Mouse (Mus musculus) midbrain, embryonic 12.5 days (tissue): ENCODE results near the gene Piwil4. TPM values are rescaled to one million over a fixed set of nuclear protein-coding genes. Genes with fewer than 3 reads are reported as not detected.

Experiments
- ATAC-seq: fragments of 200-750 bp; cut with Nextera tagmentation; 2 replicates; pipeline ENCODE4 v1.8.0; 2017; ENCODE audit warnings: low read depth, moderate TSS enrichment, moderate library complexity; ENCODE audit not compliant: low FRiP score
- H3K27ac ChIP-seq: fragments of 300-500 bp; sonication (generic); replicated peaks from 2 replicates; pipeline ENCODE4 v1.5.1; 2016; ENCODE audit warnings: mild to moderate bottlenecking
- H3K27me3 ChIP-seq: fragments of 300-500 bp; sonication (generic); 2 replicates; pipeline ENCODE4 v1.6.1; 2016; ENCODE audit warnings: mild to moderate bottlenecking
- H3K36me3 ChIP-seq: fragments of 300-500 bp; sonication (generic); 2 replicates; pipeline ENCODE4 v1.6.1; 2016
- H3K4me1 ChIP-seq: fragments of 300-500 bp; sonication (generic); 2 replicates; pipeline ENCODE4 v1.6.1; 2016
- H3K4me2 ChIP-seq: fragments of 300-500 bp; sonication (generic); replicated peaks from 2 replicates; pipeline ENCODE4 v1.6.1; 2016; ENCODE audit warnings: mild to moderate bottlenecking, moderate library complexity
- H3K4me3 ChIP-seq: fragments of 300-500 bp; sonication (generic); 2 replicates; pipeline ENCODE4 v1.5.1; 2016; ENCODE audit warnings: mild to moderate bottlenecking
- H3K9ac ChIP-seq: fragments of 300-500 bp; sonication (generic); replicated peaks from 2 replicates; pipeline ENCODE4 v1.6.1; 2016; ENCODE audit warnings: mild to moderate bottlenecking, moderate library complexity
- H3K9me3 ChIP-seq: fragments of 300-500 bp; sonication (generic); 2 replicates; pipeline ENCODE4 v1.6.1; 2016; ENCODE audit warnings: mild to moderate bottlenecking
- WGBS: fragments of 180-500 bp; shearing (Covaris S2); methylation state at CpG from one replicate; pipeline ENCODE4 v1.1.7; 2016; 5-methylcytosine and 5-hydroxymethylcytosine counted together
- polyA plus RNA-seq: library from polyadenylated mRNA; unstranded; fragments of >200 nt; fragmentation: Nextera tagmentation; extraction: Ambion mirVana; gene quantifications from 2 replicates; pipeline ENCODE4 v1.2.1, GENCODE M21; 2016

Gene Piwil4
- polyA plus RNA-seq, 1 experiment from 2014 or later, result 0.06 TPM

DNA sequence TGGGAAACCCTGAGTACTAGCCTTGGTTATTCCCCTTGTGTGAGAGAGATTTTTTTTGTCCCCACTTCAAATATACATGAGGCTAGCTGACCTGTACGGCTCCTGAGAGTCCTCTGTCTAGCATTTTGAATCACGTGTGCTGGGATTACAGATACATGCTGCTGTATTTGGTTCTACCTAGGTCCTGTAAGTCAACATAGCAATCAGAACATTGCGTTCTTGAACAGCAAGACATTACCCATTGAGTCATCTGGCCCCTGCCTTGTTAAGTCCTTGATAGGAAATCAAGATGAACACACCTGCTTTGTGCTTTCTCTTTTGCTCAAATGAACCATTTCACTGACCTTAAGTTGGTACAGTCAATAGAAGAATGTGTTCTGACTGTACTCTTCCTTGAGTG is 13.9 kb upstream of the Piwil4 start:
- Histone ChIP-seq H3K9ac (no peak overlapping the region), H3K4me2 (no peak overlapping the region), H3K9me3 (no peaks in the 10 kb centered on the region), H3K4me3 (no peak overlapping the region), H3K4me1 (peaks cover 14% of the 10 kb centered on the region), H3K27me3 (peaks cover 37% of the 10 kb centered on the region), H3K36me3 (no peaks in the 10 kb centered on the region), H3K27ac (no peak overlapping the region)
- WGBS, result 83% methylated on average over 3 of the region's 3 CpGs
- ATAC-seq, result no peak

DNA sequence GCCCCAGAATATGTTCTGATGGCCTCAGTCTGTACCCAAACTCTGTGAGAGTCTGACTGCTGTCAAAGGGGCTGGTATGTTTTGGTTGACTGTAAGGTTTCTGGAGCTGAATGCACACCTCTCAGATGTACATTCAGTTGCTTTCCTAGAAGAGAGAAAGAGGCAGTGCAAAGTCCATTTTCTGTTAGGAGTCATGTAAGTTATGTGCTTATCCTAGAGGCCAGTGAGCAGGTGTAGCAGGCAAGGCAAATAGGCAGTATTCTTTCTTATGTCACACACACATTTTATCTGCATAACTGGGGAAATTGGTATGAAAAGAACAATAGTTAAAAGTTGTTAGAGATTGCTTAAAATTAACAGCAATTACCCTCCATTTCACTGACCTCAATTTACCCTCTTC is 13.4 kb upstream of the Piwil4 start:
- no peak for ATAC-seq
- H3K4me2 ChIP-seq, result no peak overlapping the region
- H3K27ac ChIP-seq, result no peak overlapping the region
- no peaks in the 10 kb centered on the region for H3K9me3 ChIP-seq
- peaks cover 42% of the 10 kb centered on the region for H3K27me3 ChIP-seq
- no peak overlapping the region for H3K4me3 ChIP-seq
- H3K9ac ChIP-seq, result no peak overlapping the region
- H3K36me3 ChIP-seq, result no peaks in the 10 kb centered on the region
- H3K4me1 ChIP-seq, result peaks cover 14% of the 10 kb centered on the region

DNA sequence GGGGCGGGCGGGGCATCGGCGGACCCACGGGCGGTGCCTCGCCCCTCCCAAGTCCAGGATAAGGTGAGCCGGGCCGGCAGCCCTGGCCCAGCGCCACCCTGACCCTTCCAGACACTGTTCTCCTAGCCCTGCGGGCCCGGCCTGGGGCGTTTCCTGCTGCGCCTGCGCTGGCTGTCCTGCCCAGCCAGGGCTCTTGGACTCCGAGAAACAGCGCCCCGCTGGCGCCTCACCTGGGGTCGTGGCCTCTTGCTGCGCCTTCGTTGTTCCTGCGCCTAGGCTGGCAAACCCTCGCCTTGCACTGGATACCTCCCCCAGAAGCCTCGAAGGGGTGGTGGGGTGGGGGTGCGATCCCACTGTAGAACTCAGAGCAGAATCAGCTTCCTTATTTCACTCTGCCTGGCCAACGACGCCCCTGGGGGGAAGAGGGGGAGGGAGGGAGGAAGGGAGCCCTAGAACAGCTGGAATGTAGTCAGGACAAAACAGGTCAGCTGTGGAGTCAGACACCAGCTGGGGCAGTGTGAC is 11.5 kb upstream of the Piwil4 start, which contains the start of gene Fut4:
Gene Fut4 (minus strand): TSS at position 393 of the 522 bp plus-strand sequence.
- H3K9ac ChIP-seq, result peak within 1 kb of the TSS; percentile 58
- H3K9me3 ChIP-seq, result no peaks in the 10 kb centered on the region
- peaks cover 14% of the 10 kb centered on the region for H3K4me1 ChIP-seq
- peaks cover 42% of the 10 kb centered on the region for H3K27me3 ChIP-seq
- H3K4me2 ChIP-seq, result peak within 1 kb of the TSS; percentile 94
- 1% methylated on average over 27 of the region's 28 CpGs for WGBS
- peak; percentile 87 for ATAC-seq
- peak within 1 kb of the TSS; percentile 56 for H3K4me3 ChIP-seq
- no peaks in the 10 kb centered on the region for H3K36me3 ChIP-seq
- 0 out of 2 replicates have a peak within 1 kb of the TSS, but pooled peaks have one; percentile 30 for H3K27ac ChIP-seq

DNA sequence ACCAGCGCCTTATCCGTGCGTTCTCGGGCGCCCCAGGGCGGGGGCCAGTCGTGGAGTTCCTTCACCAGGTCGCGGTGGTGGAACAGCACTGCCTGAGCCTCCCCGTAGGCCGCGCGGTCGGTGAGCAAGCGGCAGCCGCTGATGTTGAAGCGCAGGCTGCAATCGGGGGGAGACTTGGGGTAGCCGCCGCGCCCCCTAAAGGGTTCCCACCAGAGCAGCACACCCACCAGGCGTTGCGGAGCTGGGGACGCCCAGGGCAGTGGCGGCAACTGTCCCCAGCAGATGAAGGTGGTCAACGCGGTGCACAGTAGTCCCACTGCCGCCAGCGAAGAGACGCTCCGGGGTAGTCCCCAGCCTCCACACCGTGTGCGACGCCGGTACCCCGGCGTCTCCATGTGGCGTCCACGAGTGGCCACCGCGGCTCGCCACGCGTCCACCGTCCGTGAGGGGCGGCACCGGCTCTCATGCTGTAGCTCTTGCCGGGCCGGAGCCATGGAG is 11.0 kb upstream of the Piwil4 start:
- peak overlapping the region; percentile 94 for H3K4me2 ChIP-seq
- peak overlapping the region; percentile 56 for H3K4me3 ChIP-seq
- 2% methylated on average over 50 of the region's 50 CpGs for WGBS
- H3K9ac ChIP-seq, result peak overlapping the region; percentile 58
- H3K27me3 ChIP-seq, result peaks cover 42% of the 10 kb centered on the region
- no peaks in the 10 kb centered on the region for H3K36me3 ChIP-seq
- ATAC-seq, result peak; percentile 87
- H3K27ac ChIP-seq, result 0 out of 2 replicates have a peak overlapping the region, but pooled peaks have one; percentile 30
- peaks cover 14% of the 10 kb centered on the region for H3K4me1 ChIP-seq
- H3K9me3 ChIP-seq, result no peaks in the 10 kb centered on the region

DNA sequence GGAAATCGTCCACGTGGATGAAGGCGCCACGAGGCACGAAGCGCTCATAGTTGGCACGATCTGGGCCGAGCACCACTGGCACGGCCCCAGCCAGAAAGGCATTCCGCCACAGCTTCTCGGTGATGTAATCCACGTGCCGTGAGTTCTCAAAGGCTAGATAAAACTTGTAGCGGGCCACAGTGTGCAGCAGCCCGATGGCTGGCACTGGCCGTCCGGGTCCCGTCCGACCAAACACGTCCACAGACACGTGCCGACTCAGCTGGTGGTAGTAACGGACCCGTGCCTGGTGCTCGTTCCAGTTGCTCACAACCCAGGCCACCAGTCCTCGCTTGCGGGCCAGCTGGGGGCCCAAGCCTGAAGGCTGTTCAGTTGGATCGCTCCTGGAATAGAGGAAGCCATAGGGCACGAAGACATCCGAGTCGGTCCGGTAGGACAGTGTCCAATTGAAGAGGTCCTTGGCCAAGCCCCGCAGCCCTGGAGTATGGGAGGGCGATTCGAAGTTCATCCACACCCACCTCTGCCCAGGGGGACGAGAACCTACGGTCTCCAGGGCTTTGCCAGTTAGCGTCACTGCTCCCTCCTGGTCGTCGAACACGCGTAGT is 10.5 kb upstream of the Piwil4 start:
- Histone ChIP-seq H3K36me3 (no peaks in the 10 kb centered on the region), H3K27me3 (peaks cover 42% of the 10 kb centered on the region), H3K27ac (no peak overlapping the region), H3K4me1 (peaks cover 14% of the 10 kb centered on the region), H3K9ac (peak overlapping the region; percentile 58; the same call in 1 of the 2 replicates), H3K4me3 (peak overlapping the region; percentile 56), H3K4me2 (peak overlapping the region; percentile 94), H3K9me3 (no peaks in the 10 kb centered on the region)
- 58% methylated on average over 42 of the region's 42 CpGs for WGBS
- ATAC-seq, result 0 out of 2 replicates have a peak, but pooled peaks have one; percentile 21

DNA sequence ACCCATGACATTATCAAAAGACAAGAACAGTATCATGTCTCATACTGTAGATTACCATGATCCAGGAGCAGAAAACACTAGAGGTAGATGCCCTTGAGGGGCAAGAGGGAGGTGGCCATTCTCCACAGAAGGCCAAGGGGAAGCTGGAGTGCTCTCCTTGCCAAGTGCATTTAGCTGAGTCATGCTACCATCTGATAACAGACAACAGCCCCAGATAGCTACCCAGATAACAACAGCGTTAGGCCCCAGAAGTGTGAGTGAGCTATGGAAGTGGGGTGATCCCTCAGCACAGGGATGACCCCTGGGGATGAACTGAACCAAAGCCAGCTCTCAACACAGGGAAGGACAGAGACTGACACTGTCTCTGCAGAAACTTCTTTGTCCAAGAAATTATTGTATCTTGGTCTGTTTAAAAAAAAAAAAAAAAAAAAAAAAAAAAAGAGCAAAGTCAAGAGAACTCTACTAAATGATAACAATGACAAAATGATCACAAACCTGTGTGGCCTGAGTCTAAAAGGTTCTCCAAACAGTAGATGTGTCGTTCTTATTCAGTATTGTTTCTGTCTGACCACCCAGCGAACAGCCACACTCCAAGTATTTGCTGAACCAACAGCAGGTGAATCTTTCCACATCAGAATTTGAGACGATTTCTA is 909 bp downstream of the Piwil4 start:
- Histone ChIP-seq H3K36me3 (no peaks in the 10 kb centered on the region), H3K4me1 (no peaks in the 10 kb centered on the region), H3K27ac (no peak overlapping the region), H3K4me2 (no peak overlapping the region), H3K9me3 (no peaks in the 10 kb centered on the region), H3K27me3 (no peaks in the 10 kb centered on the region), H3K9ac (no peak overlapping the region), H3K4me3 (no peak overlapping the region)
- WGBS, result 83% methylated on average over 4 of the region's 4 CpGs
- ATAC-seq, result no peak

DNA sequence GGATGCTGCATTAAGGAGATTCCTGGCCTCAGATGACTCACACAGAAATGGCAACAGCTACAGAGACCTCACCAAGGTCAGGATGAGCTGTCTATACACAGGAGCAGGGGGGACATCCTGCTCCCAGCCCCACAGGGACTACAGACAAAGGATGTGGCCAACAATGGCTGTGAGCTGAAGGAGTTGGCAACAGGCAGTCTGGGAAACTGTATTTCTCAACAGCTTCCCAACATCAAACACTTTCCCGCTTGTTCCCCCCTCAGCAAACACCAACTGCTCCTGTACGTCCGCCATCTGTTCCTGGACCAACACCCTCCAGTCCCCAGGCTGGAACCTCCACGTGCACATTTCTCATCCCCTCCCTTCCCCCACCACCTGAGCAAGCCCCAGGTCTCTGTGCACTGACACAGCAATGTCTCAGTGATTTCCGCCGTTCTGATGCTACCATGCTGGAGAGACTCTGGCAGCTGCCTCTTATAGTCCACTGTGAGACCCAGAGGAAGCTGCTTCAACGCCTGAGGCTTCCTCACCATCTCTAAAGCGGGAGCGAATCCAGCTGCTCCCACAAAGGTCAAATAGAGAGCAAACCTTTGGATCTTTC is 9.5 kb downstream of the Piwil4 start:
- no peak for ATAC-seq
- Histone ChIP-seq H3K4me1 (no peaks in the 10 kb centered on the region; the same call in 1 of the 2 replicates), H3K27ac (no peak overlapping the region), H3K4me3 (no peak overlapping the region), H3K9me3 (no peaks in the 10 kb centered on the region), H3K9ac (no peak overlapping the region), H3K27me3 (0 out of 2 replicates have a peak, but pooled peaks cover 8% of the 10 kb centered on the region), H3K36me3 (no peaks in the 10 kb centered on the region), H3K4me2 (no peak overlapping the region)
- WGBS, result 64% methylated on average over 9 of the region's 9 CpGs

DNA sequence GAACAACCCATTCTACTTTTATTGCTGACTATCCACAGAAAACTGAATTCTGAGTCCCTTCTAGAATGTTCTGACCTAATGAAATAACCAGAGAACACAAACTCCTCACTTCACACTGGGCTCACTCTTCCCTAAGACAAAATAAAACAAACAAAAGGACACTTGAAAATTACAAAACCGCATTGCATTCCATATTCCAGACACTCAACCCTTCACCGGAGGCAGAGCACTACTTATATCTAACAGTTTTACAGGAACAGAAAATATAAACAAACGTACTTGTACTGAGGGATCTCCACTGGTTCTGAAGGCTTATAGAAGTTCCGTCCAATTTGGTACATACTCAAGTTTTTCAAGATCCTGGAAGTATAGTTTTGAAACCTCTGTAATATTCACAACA is 12.2 kb downstream of the Piwil4 start:
- Histone ChIP-seq H3K9ac (no peak overlapping the region), H3K9me3 (no peaks in the 10 kb centered on the region), H3K4me2 (no peak overlapping the region), H3K4me1 (no peaks in the 10 kb centered on the region; the same call in 1 of the 2 replicates), H3K36me3 (no peaks in the 10 kb centered on the region), H3K4me3 (no peak overlapping the region), H3K27me3 (peaks cover 24% of the 10 kb centered on the region), H3K27ac (no peak overlapping the region)
- WGBS, result 83% methylated on average over 4 of the region's 4 CpGs
- ATAC-seq, result no peak

DNA sequence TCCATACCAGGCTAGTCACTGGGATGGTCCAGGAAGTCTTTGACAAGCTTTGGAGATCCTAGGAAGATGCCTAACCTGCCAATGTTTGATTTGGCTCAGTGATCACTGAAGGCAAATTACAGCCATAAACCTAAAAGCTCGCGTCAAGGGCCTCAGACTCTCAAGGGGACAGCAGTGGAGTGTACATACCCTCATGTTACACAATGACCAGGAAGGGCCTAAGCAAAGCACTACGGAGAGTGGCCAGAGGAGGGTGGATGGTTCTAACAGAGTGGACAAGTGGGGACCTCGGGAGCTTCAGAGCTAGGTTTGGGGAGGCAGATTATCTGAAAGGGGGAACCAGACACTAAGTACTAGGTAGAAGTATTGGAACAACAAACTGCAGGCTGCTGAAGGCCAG is 13.9 kb downstream of the Piwil4 start:
- Histone ChIP-seq H3K4me3 (no peak overlapping the region), H3K9me3 (no peaks in the 10 kb centered on the region), H3K27ac (no peak overlapping the region), H3K36me3 (no peaks in the 10 kb centered on the region), H3K27me3 (peaks cover 27% of the 10 kb centered on the region), H3K4me1 (no peaks in the 10 kb centered on the region; the same call in 1 of the 2 replicates), H3K4me2 (no peak overlapping the region), H3K9ac (no peak overlapping the region)
- WGBS, result 91% methylated on average over 4 of the region's 4 CpGs
- ATAC-seq, result no peak

DNA sequence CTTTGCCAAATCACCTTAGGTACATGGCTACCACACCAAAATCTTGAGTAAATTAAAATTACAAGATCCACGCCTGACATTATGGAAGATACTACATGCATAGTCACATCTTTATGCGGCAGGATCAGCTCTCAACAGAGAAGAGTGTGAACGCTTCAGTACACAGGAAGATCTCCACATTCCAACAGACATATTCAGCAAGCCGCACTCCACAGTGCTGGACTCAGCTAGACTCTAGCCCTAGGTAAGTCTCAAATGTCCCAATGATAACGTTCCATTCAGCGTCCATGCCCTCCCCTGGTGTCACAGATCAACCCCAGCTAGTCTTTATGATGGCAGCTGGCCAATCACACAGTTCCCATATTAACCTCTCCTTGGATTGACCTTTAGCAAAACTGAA is 14.5 kb downstream of the Piwil4 start:
- Histone ChIP-seq H3K9me3 (no peaks in the 10 kb centered on the region), H3K9ac (no peak overlapping the region), H3K36me3 (no peaks in the 10 kb centered on the region), H3K27me3 (peaks cover 31% of the 10 kb centered on the region), H3K4me3 (no peak overlapping the region), H3K4me2 (no peak overlapping the region), H3K4me1 (no peaks in the 10 kb centered on the region), H3K27ac (no peak overlapping the region)
- 87% methylated on average over 6 of the region's 6 CpGs for WGBS
- no peak for ATAC-seq

DNA sequence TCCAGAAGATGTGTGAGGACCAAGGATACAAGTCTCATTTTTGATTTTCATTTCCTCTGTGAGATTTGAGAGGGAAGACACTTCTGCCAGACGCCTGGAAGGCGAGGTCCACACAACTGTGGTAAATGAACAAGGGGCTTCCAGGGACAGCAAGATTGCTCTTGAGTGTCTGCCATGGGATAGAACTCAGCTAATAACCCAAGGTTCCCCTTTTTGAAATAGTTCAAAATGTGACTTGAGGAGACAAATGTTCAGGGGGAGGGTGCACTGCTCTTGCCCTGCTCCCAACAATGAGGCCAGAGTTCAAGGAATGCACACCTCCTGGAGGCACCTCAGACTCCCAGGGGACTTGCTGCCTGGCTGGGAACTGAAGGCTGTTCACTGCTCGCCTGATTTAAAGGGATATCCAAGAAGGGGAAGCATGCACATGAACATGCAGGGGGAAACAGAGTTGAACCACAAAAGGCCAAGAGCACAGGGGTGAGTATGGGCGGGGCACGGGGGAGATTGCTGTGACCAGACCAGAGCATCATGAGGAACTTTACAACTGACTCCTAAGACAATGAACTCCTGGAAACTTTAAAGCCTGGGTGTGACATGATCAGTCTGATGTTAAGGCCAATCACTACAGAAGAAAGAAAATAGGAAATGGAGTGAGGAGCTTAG is 15.6 kb downstream of the Piwil4 start:
- 79% methylated on average over 5 of the region's 5 CpGs for WGBS
- Histone ChIP-seq H3K4me2 (no peak overlapping the region), H3K9me3 (no peaks in the 10 kb centered on the region), H3K4me1 (no peaks in the 10 kb centered on the region), H3K4me3 (no peak overlapping the region), H3K9ac (no peak overlapping the region), H3K27ac (no peak overlapping the region), H3K27me3 (peaks cover 31% of the 10 kb centered on the region), H3K36me3 (no peaks in the 10 kb centered on the region)
- no peak for ATAC-seq
